Mouse (Mus musculus): Measurements from ENCODE around the gene Zfp286.

- TF ChIP-seq CTCF (IDR thresholded peaks at IDR 0.05; ENCODE audit: insufficient read depth, low read length): no peak
- TF ChIP-seq POLR2A (IDR thresholded peaks at IDR 0.05; ENCODE audit: borderline replicate concordance, extremely low read depth, low read depth, low read length): no peak
These were observed 36.5 kb downstream of the Zfp286 start, which contains the start of gene Gm10428 for GRCm38 (mm10) chr11:62752780-62753179.
